ENCODE assay signal across 8 mouse cellular contexts in the genomic region with DNA sequence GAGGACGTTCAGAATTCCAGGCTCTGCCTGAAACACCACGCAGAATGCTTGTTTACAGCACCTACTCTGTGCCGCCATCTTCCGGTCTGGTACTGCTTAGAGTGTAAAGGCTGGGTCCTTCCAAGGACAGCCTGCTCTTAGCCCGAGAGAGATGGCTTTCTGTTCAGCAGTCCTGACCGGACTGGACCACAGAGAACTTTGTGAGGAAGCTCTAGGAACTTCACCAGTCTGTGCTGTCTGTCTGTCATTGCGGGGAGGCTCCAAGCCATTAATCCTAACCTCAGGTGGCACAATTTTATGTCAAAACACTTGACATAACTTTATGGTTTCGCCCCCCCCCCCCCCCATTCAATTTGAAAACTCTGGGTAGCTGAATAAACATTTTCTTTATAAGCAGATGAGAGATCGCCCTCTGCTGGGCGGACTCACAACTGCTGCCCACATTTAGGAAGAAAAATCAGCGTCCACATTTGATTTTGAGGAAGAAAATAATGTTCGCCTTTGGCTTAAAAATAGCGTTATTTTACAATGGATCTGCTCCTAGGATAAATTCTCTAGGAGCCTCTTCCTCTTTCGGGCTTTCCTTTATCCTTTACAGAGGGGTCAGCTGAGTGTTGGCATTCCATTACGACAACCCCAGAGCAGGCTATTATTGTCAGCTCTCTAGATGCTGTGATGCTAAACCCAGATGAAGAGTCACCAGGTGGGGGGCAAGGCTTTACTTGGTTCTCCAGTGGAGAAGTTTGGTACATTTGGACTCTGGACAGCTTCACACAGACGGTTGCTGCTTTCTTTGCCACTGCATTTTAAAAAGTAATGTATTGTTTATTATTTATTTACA.
DNase-seq lines count a peak whose midpoint lies in the region; ATAC-seq and TF ChIP-seq lines count a peak whose summit lies in the region.

No protein-coding gene starts in this region.

- no peaks in the 10 kb centered on the region for H3K4me1 ChIP-seq in CH12.LX (ENCODE audit: control insufficient read depth in 1 of 2, insufficient read depth in 2 of 2)
- no peaks in the 10 kb centered on the region for H3K4me1 ChIP-seq in bone marrow, adult 2 months (ENCODE audit: control insufficient read depth, insufficient read depth, low read length)
- peaks cover 3% of the 10 kb centered on the region; the same call in 1 of the 2 replicates for H3K4me1 ChIP-seq in forebrain, embryonic 12.5 days
- 0 out of 4 replicates have a peak, but pooled peaks cover 0 to 4% of the 10 kb centered on the region in 2 experiments for H3K4me1 ChIP-seq in liver, embryonic 14.5 days (replicated peaks; ENCODE audit: control insufficient read depth in 2 of 2, insufficient read depth in 2 of 2, low read length in 1 of 2)
- no peaks in the 10 kb centered on the region for H3K4me1 ChIP-seq in thymus, adult 2 months (replicated peaks; ENCODE audit: control insufficient read depth, insufficient read depth, low read length)

- no peaks in the 10 kb centered on the region for H3K79me2 ChIP-seq in CH12.LX (replicated peaks; ENCODE audit: control insufficient read depth, extremely low read depth, insufficient read depth, poor library complexity, severe bottlenecking)

- dilution Hi-C loops in CH12.LX (cut with MboI; ENCODE audit: extremely low pct_ligation_motif_present, extremely low pct_unique_long_range_greater_than_20kb, low sequenced_read_pairs) = no loop called here

- WGBS in bone marrow, adult 2 months = 21% methylated on average over 16 of the region's 16 CpGs
- 23% methylated on average over 16 of the region's 16 CpGs for WGBS in forebrain, embryonic 12.5 days
- WGBS in liver, embryonic 14.5 days (ENCODE audit: insufficient replicate concordance) = 19% methylated on average over 16 of the region's 16 CpGs
- WGBS in thymus, adult 2 months = 26% methylated on average over 16 of the region's 16 CpGs

- TF ChIP-seq CTCF in CH12.LX (conservative IDR thresholded peaks at IDR 0.05 in 1 of 2, IDR thresholded peaks at IDR 0.05 in 1 of 2; ENCODE audit: low read depth in 2 of 2, low read length in 2 of 2) = peak in 1 of 2 experiments; percentile 48; a peak in 2 of 4 replicates
- TF ChIP-seq CTCF in bone marrow, adult 2 months (IDR thresholded peaks at IDR 0.05; ENCODE audit: control insufficient read depth, insufficient read depth, low read length) = peak; percentile 31
- peak; percentile 40; the same call in 1 of the 2 replicates for TF ChIP-seq CTCF in liver, embryonic 14.5 days (IDR thresholded peaks at IDR 0.05; ENCODE audit: low read depth)
- no peak for TF ChIP-seq CTCF in thymus, adult 2 months (IDR thresholded peaks at IDR 0.05; ENCODE audit: borderline replicate concordance, control insufficient read depth, extremely low read depth, insufficient read depth, low read length, poor library complexity)

- H3K9me3 ChIP-seq in CH12.LX (replicated peaks; ENCODE audit: low read length) = peaks cover 47% of the 10 kb centered on the region
- no peaks in the 10 kb centered on the region for H3K9me3 ChIP-seq in forebrain, embryonic 12.5 days
- H3K9me3 ChIP-seq in liver, embryonic 14.5 days (ENCODE audit: control insufficient read depth, low read length) = no peaks in the 10 kb centered on the region; the same call in 1 of the 2 replicates

- DNase-seq in CH12.LX (ENCODE audit: extremely low read depth) = peak; percentile 6
- DNase-seq in heart, postnatal 10 days = peak; percentile 54 to 66
- DNase-seq in kidney, postnatal 36 days = peak; percentile 87 to 88
- DNase-seq in liver, embryonic 14.5 days (ENCODE audit: low read depth in 3 of 3, low spot score in 3 of 3) = no peak
- DNase-seq in ovary, adult 18-20 months (ENCODE audit: low spot score) = peak; percentile 63
- no peak for DNase-seq in thymus, adult 2 months

- TF ChIP-seq EP300 in CH12.LX (IDR thresholded peaks at IDR 0.05; ENCODE audit: low read length) = no peak
- TF ChIP-seq EP300 in liver, embryonic 14.5 days (IDR thresholded peaks at IDR 0.05; ENCODE audit: low read depth) = no peak

- no peak overlapping the region for H3K9ac ChIP-seq in CH12.LX (ENCODE audit: insufficient read depth, low read depth)
- no peak overlapping the region for H3K9ac ChIP-seq in forebrain, embryonic 12.5 days
- no peak overlapping the region for H3K9ac ChIP-seq in liver, embryonic 14.5 days (replicated peaks)

- peak; percentile 27 for TF ChIP-seq RAD21 in CH12.LX (IDR thresholded peaks at IDR 0.05; ENCODE audit: low read depth, low read length)

- in situ Hi-C loops in CH12.LX (cut with MboI; ENCODE audit: low pct_ligation_motif_present, low pct_unique_long_range_greater_than_20kb, low sequenced_read_pairs) = loop anchor here (5.0 kb wide), 1 partner anchor 132 kb away; no protein-coding TSS in a partner anchor

- H3K4me2 ChIP-seq in CH12.LX (ENCODE audit: insufficient read depth, low read depth, poor library complexity, severe bottlenecking) = no peak overlapping the region
- H3K4me2 ChIP-seq in forebrain, embryonic 12.5 days = peak overlapping the region; percentile 42
- 0 out of 2 replicates have a peak overlapping the region, but pooled peaks have one; percentile 13 for H3K4me2 ChIP-seq in liver, embryonic 14.5 days (ENCODE audit: low read depth)

- no peak overlapping the region for H3K4me3 ChIP-seq in CH12.LX (replicated peaks in 1 of 3; ENCODE audit: low read depth in 2 of 3, low read length in 2 of 3, poor library complexity in 1 of 3)
- no peak overlapping the region for H3K4me3 ChIP-seq in bone marrow, adult 2 months (replicated peaks; ENCODE audit: control insufficient read depth, low read depth, low read length)
- H3K4me3 ChIP-seq in forebrain, embryonic 12.5 days (replicated peaks) = peak overlapping the region; percentile 13
- no peak overlapping the region for H3K4me3 ChIP-seq in liver, embryonic 14.5 days (ENCODE audit: insufficient read depth in 1 of 2, low read depth in 2 of 2, low read length in 2 of 2)
- H3K4me3 ChIP-seq in thymus, adult 2 months (ENCODE audit: control insufficient read depth, insufficient read depth, low read length) = no peak overlapping the region

- ATAC-seq in forebrain, embryonic 12.5 days (ENCODE audit: low FRiP score) = peak; percentile 65; the same call in 1 of the 2 replicates
- no peak for ATAC-seq in liver, embryonic 14.5 days (ENCODE audit: insufficient read depth)

- no peak for TF ChIP-seq POLR2A in CH12.LX (IDR thresholded peaks at IDR 0.05; ENCODE audit: low read depth, low read length)
- TF ChIP-seq POLR2A in bone marrow, adult 2 months (IDR thresholded peaks at IDR 0.05; ENCODE audit: borderline replicate concordance, control insufficient read depth, low read depth, low read length) = no peak
- no peak for TF ChIP-seq POLR2A in thymus, adult 2 months (IDR thresholded peaks at IDR 0.05; ENCODE audit: control insufficient read depth, extremely low read depth, insufficient read depth, low read length, poor library complexity)

- H3K27ac ChIP-seq in CH12.LX (ENCODE audit: insufficient read depth, low read depth) = no peak overlapping the region
- H3K27ac ChIP-seq in bone marrow, adult 2 months (ENCODE audit: control insufficient read depth, insufficient read depth, low read depth, low read length, poor library complexity) = no peak overlapping the region
- H3K27ac ChIP-seq in forebrain, embryonic 12.5 days = no peak overlapping the region
- no peak overlapping the region for H3K27ac ChIP-seq in liver, embryonic 14.5 days
- H3K27ac ChIP-seq in thymus, adult 2 months (ENCODE audit: control insufficient read depth, insufficient read depth, low read length) = no peak overlapping the region

- H3K36me3 ChIP-seq in CH12.LX (replicated peaks in 1 of 2; ENCODE audit: control insufficient read depth in 1 of 2, insufficient read depth in 1 of 2, low read length in 1 of 2) = no peaks in the 10 kb centered on the region
- no peaks in the 10 kb centered on the region for H3K36me3 ChIP-seq in forebrain, embryonic 12.5 days (replicated peaks)
- H3K36me3 ChIP-seq in liver, embryonic 14.5 days (replicated peaks; ENCODE audit: control insufficient read depth, insufficient read depth, low read depth) = no peaks in the 10 kb centered on the region
- H3K36me3 ChIP-seq in thymus, adult 2 months (ENCODE audit: control insufficient read depth, insufficient read depth, low read length) = no peaks in the 10 kb centered on the region

- intact Hi-C loops in heart, postnatal 10 days (cut with DNase I) = loop anchor here (1.0 to 5.0 kb wide), 4 partner anchors 79 to 583 kb away; a partner anchor contains a TSS

- no peaks in the 10 kb centered on the region for H3K27me3 ChIP-seq in CH12.LX (replicated peaks)
- no peaks in the 10 kb centered on the region for H3K27me3 ChIP-seq in forebrain, embryonic 12.5 days
- no peaks in the 10 kb centered on the region for H3K27me3 ChIP-seq in liver, embryonic 14.5 days (ENCODE audit: control insufficient read depth, insufficient read depth, low read length)
- no peaks in the 10 kb centered on the region for H3K27me3 ChIP-seq in thymus, adult 2 months (ENCODE audit: control insufficient read depth, insufficient read depth, low read length)

TF ChIP-seq in CH12.LX, 34 proteins besides CTCF, POLR2A, EP300 and RAD21:
- TF ChIP-seq RCOR1 (conservative IDR thresholded peaks at IDR 0.05; ENCODE audit: low read depth, low read length) (no peak), SMC3 (IDR thresholded peaks at IDR 0.05; ENCODE audit: low read depth, low read length) (peak; percentile 18; the same call in 1 of the 2 replicates)

Comparison
In these comparisons a context has a peak if more than half of its experiments do, and no peak if none do; other contexts are left out.
1. DNase-seq: peak in CH12.LX (single experiment), heart, postnatal 10 days (2 of 2), kidney, postnatal 36 days (2 of 2) and ovary, adult 18-20 months (single experiment); none in liver, embryonic 14.5 days (0 of 3) and thymus, adult 2 months (single experiment).